Mouse (Mus musculus) heart, embryonic 13.5 days (tissue): ENCODE measurements at regions not wholly inside any gene's neighbourhood (a gene's known extent, or its start where the extent isn't known, plus 50 kb on each side); places are given as distances from the start of the nearest gene placed in this dataset.

Source experiments
- ATAC-seq: fragments of 200-750 bp; cut with Nextera tagmentation; 2 replicates; pipeline ENCODE4 v1.8.0; 2017; ENCODE audit warnings: moderate TSS enrichment; ENCODE audit not compliant: insufficient number of reproducible peaks, low FRiP score, low TSS enrichment; ENCODE audit errors: extremely low read depth
- H3K27ac ChIP-seq: fragments of 300-500 bp; sonication (generic); replicated peaks from 2 replicates; pipeline ENCODE4 v1.5.1; 2015; ENCODE audit warnings: moderate library complexity, mild to moderate bottlenecking, inconsistent platforms
- H3K27me3 ChIP-seq: fragments of 300-500 bp; sonication (generic); replicated peaks from 2 replicates; pipeline ENCODE4 v1.6.1; 2015; ENCODE audit warnings: mild to moderate bottlenecking, inconsistent platforms
- H3K36me3 ChIP-seq: fragments of 300-500 bp; sonication (generic); 2 replicates; pipeline ENCODE4 v1.6.1; 2015; ENCODE audit warnings: mild to moderate bottlenecking, inconsistent platforms
- H3K4me1 ChIP-seq: fragments of 300-500 bp; sonication (generic); 2 replicates; pipeline ENCODE4 v1.6.1; 2015; ENCODE audit warnings: inconsistent platforms
- H3K4me2 ChIP-seq: fragments of 300-500 bp; sonication (generic); 2 replicates; pipeline ENCODE4 v1.6.1; 2015; ENCODE audit warnings: inconsistent platforms, mild to moderate bottlenecking, moderate library complexity
- H3K4me3 ChIP-seq: fragments of 300-500 bp; sonication (generic); 2 replicates; pipeline ENCODE4 v1.5.1; 2015; ENCODE audit warnings: moderate library complexity, mild to moderate bottlenecking, inconsistent platforms
- H3K9ac ChIP-seq: fragments of 300-500 bp; sonication (generic); 2 replicates; pipeline ENCODE4 v1.6.1; 2015; ENCODE audit warnings: inconsistent platforms, mild to moderate bottlenecking, moderate library complexity
- H3K9me3 ChIP-seq: fragments of 300-500 bp; sonication (generic); 2 replicates; pipeline ENCODE4 v1.6.1; 2016; ENCODE audit warnings: inconsistent platforms
- WGBS: fragments of 180-500 bp; shearing (Covaris S2); methylation state at CpG from one replicate; pipeline ENCODE4 v1.1.7; 2015; ENCODE audit warnings: mixed read lengths; 5-methylcytosine and 5-hydroxymethylcytosine counted together

- H3K27ac ChIP-seq, result no peak overlapping the region
These were observed 214.0 kb upstream of the Nampt start for GRCm38 (mm10) chr12:32605353-32605752.

GRCm38 (mm10) chr12:32615000-32615399 is 204.3 kb upstream of the Nampt start:
- Histone ChIP-seq H3K27ac (no peak overlapping the region), H3K36me3 (no peaks in the 10 kb centered on the region), H3K27me3 (no peaks in the 10 kb centered on the region), H3K4me3 (no peak overlapping the region), H3K4me2 (no peak overlapping the region), H3K9me3 (no peaks in the 10 kb centered on the region), H3K4me1 (no peaks in the 10 kb centered on the region), H3K9ac (no peak overlapping the region)
- ATAC-seq, result no peak
- 67% methylated on average over 3 of the region's 3 CpGs for WGBS

More at GRCm38 (mm10) chr12:32605353-32605752, 214.0 kb upstream of the Nampt start:
- no peaks in the 10 kb centered on the region for H3K27me3 ChIP-seq
- no peak overlapping the region for H3K4me3 ChIP-seq
- 0 out of 2 replicates have a peak, but pooled peaks cover 11% of the 10 kb centered on the region for H3K9me3 ChIP-seq
- H3K9ac ChIP-seq, result no peak overlapping the region
- no peak for ATAC-seq
- H3K4me1 ChIP-seq, result no peaks in the 10 kb centered on the region
- no peak overlapping the region for H3K4me2 ChIP-seq
- H3K36me3 ChIP-seq, result no peaks in the 10 kb centered on the region

DNA sequence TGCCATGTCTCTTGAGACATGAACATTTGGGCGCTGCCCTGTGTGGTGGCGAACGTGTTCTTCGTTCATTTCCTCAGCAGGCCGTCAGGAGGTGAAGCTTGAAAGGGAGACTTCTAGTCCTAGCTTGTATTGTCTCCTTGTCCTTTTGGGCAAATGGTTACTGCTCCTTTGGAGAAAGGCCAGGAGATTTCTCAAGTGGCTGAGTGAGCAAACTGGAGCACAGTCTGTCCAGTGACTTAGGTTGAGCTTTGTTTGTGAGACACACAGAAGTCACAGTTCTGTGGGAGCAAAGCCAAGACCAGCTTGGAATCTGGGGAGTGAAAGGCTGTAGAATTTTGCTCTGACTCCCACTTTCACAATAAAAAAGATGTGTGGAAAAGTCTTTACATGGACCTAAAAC is 203.3 kb upstream of the Nampt start:
- Histone ChIP-seq H3K4me3 (no peak overlapping the region), H3K9me3 (0 out of 2 replicates have a peak, but pooled peaks cover 6% of the 10 kb centered on the region), H3K4me1 (no peaks in the 10 kb centered on the region), H3K4me2 (no peak overlapping the region), H3K9ac (no peak overlapping the region), H3K27me3 (no peaks in the 10 kb centered on the region), H3K27ac (no peak overlapping the region), H3K36me3 (no peaks in the 10 kb centered on the region)
- ATAC-seq, result no peak
- 90% methylated on average over 5 of the region's 5 CpGs for WGBS

DNA sequence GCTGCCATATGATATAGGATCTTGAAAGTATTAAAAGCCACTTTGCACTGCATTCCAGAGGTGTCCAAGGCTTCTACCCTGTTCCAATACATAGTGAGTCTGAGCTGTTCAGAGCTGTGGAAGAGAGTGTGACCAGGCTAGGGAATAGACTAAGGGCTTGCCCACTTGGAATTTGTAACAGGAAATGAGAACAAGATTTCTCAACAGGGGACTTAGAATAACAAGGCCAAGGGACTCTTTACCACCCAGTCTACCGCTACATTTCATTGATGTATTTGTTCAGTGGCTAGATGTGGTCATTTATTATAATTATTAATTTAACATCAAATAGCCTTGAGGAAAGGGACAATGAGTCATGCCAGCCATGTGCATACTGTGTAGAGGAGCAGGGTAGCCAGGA is 202.3 kb upstream of the Nampt start:
- WGBS, result 78% methylated on average over 1 of the region's 1 CpGs
- Histone ChIP-seq H3K36me3 (no peaks in the 10 kb centered on the region), H3K4me2 (no peak overlapping the region), H3K4me3 (no peak overlapping the region), H3K9me3 (0 out of 2 replicates have a peak, but pooled peaks cover 6% of the 10 kb centered on the region), H3K9ac (no peak overlapping the region), H3K4me1 (no peaks in the 10 kb centered on the region), H3K27ac (no peak overlapping the region), H3K27me3 (no peaks in the 10 kb centered on the region)
- ATAC-seq, result no peak

DNA sequence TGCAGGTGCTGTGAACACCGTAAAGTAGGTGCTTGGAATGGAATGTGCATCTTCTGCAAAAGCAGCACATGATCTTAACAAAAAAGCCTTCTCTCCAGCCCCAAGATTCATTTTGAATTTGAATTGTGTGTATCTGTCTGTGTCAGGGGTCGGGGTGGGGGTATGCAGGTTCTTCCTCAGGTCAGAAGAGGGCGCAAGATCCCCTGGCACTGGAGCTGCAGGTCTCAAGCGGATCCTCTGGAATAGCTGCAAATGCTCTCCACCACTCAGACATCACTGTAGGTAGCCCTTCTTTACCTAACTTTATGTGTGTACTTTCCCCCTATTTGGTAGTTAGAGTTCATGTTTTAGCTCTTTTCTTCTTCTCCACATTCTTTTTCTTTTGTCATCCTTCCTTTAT is 199.5 kb upstream of the Nampt start:
- H3K36me3 ChIP-seq, result no peaks in the 10 kb centered on the region
- no peak overlapping the region for H3K4me3 ChIP-seq
- H3K4me2 ChIP-seq, result no peak overlapping the region
- H3K4me1 ChIP-seq, result no peaks in the 10 kb centered on the region
- H3K9ac ChIP-seq, result no peak overlapping the region
- H3K27ac ChIP-seq, result no peak overlapping the region
- 51% methylated on average over 4 of the region's 4 CpGs for WGBS
- no peak for ATAC-seq
- H3K9me3 ChIP-seq, result 0 out of 2 replicates have a peak, but pooled peaks cover 6% of the 10 kb centered on the region
- no peaks in the 10 kb centered on the region for H3K27me3 ChIP-seq

- 79% methylated on average over 5 of the region's 5 CpGs for WGBS
- Histone ChIP-seq H3K9ac (no peak overlapping the region), H3K36me3 (no peaks in the 10 kb centered on the region), H3K4me3 (no peak overlapping the region), H3K27me3 (no peaks in the 10 kb centered on the region), H3K4me1 (no peaks in the 10 kb centered on the region), H3K27ac (no peak overlapping the region), H3K9me3 (0 out of 2 replicates have a peak, but pooled peaks cover 6% of the 10 kb centered on the region), H3K4me2 (no peak overlapping the region)
- ATAC-seq, result no peak
These were observed 197.6 kb upstream of the Nampt start for GRCm38 (mm10) chr12:32621739-32622138.

- H3K27ac ChIP-seq, result no peak overlapping the region
- WGBS, result 82% methylated on average over 1 of the region's 1 CpGs
- no peak overlapping the region for H3K4me2 ChIP-seq
- H3K36me3 ChIP-seq, result no peaks in the 10 kb centered on the region
- H3K4me1 ChIP-seq, result no peaks in the 10 kb centered on the region
- no peaks in the 10 kb centered on the region for H3K9me3 ChIP-seq
- no peak overlapping the region for H3K9ac ChIP-seq
- no peak overlapping the region for H3K4me3 ChIP-seq
- H3K27me3 ChIP-seq, result no peaks in the 10 kb centered on the region
- no peak for ATAC-seq
These were observed 190.8 kb upstream of the Nampt start for GRCm38 (mm10) chr12:32628552-32628951.

DNA sequence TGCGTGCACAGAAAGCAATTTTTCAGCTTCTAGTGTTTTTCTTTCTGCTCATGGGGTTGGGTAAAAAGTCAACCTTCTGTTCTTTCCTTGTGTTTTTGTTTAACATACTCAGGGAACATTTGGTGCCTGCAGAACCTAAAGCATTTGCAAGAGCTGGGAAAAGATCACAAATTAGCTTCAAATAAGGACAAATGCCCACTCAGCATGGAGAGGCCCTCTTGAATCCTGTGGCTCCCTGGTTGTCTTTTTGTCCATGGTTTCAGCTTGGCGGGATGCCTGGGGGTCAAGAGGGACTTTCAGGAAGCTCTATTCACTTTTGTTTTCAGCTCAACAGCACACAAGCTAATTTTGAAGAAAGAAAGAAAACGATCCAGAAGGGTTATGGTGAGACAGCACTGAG is 186.4 kb upstream of the Nampt start:
- H3K4me1 ChIP-seq, result no peaks in the 10 kb centered on the region
- H3K9ac ChIP-seq, result no peak overlapping the region
- H3K27me3 ChIP-seq, result peaks cover 1% of the 10 kb centered on the region
- H3K27ac ChIP-seq, result no peak overlapping the region
- 52% methylated on average over 3 of the region's 3 CpGs for WGBS
- no peak overlapping the region for H3K4me3 ChIP-seq
- no peaks in the 10 kb centered on the region for H3K36me3 ChIP-seq
- ATAC-seq, result no peak
- no peak overlapping the region for H3K4me2 ChIP-seq
- H3K9me3 ChIP-seq, result no peaks in the 10 kb centered on the region

GRCm38 (mm10) chr12:32635055-32635454 is 184.3 kb upstream of the Nampt start:
- 45% methylated on average over 5 of the region's 5 CpGs for WGBS
- Histone ChIP-seq H3K9ac (no peak overlapping the region), H3K36me3 (no peaks in the 10 kb centered on the region)

DNA sequence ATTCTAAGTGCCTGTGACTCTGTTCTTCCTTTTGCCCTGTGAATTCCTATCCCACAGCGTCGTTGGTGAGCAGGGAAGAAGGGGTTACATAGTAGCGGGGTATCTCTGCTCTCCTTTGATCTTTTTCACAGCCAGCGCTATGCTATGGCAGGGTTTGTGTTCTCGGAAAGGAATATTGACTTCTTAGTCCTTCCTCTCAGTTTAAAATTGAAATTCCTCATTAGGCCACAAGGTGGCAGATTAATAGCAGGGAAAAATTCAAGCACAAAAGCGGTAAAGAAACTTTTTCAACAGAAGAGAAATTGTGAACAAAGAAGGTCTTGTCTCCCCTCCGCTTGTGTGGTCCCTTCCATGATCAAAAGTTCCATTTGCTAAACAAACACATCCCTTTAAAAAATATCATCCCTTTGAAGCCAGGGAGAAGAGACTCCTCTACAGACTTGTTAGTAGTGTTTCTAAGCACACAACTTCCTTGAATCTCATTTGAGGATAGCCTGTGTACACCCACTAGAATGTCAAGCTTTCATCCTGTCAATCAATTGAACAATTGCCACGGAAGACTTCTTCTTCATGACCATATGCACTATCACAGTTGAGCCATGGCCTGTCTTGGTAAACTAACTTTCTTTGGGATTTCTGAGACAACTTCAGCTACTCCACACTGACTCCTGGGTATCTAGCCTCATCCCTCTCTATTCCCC is 181.8 kb upstream of the Nampt start:
- H3K4me3 ChIP-seq, result no peak overlapping the region
- H3K27ac ChIP-seq, result no peak overlapping the region
- 5% methylated on average over 8 of the region's 8 CpGs for WGBS
- H3K4me2 ChIP-seq, result peak overlapping the region; percentile 25; the same call in 1 of the 2 replicates
- H3K9ac ChIP-seq, result peak overlapping the region; percentile 65
- H3K9me3 ChIP-seq, result no peaks in the 10 kb centered on the region
- no peaks in the 10 kb centered on the region for H3K36me3 ChIP-seq
- H3K27me3 ChIP-seq, result peaks cover 10% of the 10 kb centered on the region
- H3K4me1 ChIP-seq, result no peaks in the 10 kb centered on the region
- no peak for ATAC-seq

More at GRCm38 (mm10) chr12:32635055-32635454, 184.3 kb upstream of the Nampt start:
- H3K4me3 ChIP-seq, result no peak overlapping the region
- no peak overlapping the region for H3K4me2 ChIP-seq
- no peaks in the 10 kb centered on the region for H3K4me1 ChIP-seq
- no peaks in the 10 kb centered on the region for H3K9me3 ChIP-seq
- H3K27me3 ChIP-seq, result peaks cover 10% of the 10 kb centered on the region
- H3K27ac ChIP-seq, result no peak overlapping the region
- ATAC-seq, result no peak

GRCm38 (mm10) chr12:32640591-32640990 is 178.8 kb upstream of the Nampt start:
- H3K4me3 ChIP-seq, result no peak overlapping the region
- H3K27ac ChIP-seq, result no peak overlapping the region
- H3K4me2 ChIP-seq, result no peak overlapping the region
- no peaks in the 10 kb centered on the region for H3K36me3 ChIP-seq
- H3K9ac ChIP-seq, result no peak overlapping the region
- no peaks in the 10 kb centered on the region for H3K9me3 ChIP-seq
- no peaks in the 10 kb centered on the region for H3K4me1 ChIP-seq
- 66% methylated on average over 2 of the region's 2 CpGs for WGBS
- peaks cover 10% of the 10 kb centered on the region for H3K27me3 ChIP-seq
- no peak for ATAC-seq

DNA sequence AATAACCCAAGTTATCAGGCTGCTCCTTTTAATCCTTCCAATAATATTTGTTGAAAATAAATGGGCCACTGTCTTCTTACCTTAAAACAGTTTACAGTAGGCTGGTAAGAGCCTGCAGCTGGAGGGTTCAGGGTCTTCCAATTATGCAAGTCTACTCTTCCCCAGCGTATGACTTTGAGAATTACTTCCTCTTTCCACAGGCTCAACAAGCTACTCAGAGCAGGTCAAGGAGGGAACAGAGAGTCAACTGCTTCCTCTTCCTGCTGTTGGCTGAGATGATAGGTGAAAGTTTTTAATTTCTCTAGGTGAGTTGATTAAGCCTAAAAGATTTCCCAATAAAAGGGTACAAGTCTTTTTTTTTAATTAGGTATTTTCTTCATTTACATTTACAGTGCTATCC is 176.9 kb upstream of the Nampt start:
- Histone ChIP-seq H3K4me1 (no peaks in the 10 kb centered on the region), H3K27me3 (peaks cover 10% of the 10 kb centered on the region), H3K9ac (no peak overlapping the region), H3K4me2 (no peak overlapping the region), H3K36me3 (no peaks in the 10 kb centered on the region), H3K27ac (no peak overlapping the region), H3K4me3 (no peak overlapping the region), H3K9me3 (no peaks in the 10 kb centered on the region)
- ATAC-seq, result no peak
- WGBS, result 63% methylated on average over 1 of the region's 1 CpGs
